ENCODE assay signal across 22 mouse cellular contexts in the genomic region with DNA sequence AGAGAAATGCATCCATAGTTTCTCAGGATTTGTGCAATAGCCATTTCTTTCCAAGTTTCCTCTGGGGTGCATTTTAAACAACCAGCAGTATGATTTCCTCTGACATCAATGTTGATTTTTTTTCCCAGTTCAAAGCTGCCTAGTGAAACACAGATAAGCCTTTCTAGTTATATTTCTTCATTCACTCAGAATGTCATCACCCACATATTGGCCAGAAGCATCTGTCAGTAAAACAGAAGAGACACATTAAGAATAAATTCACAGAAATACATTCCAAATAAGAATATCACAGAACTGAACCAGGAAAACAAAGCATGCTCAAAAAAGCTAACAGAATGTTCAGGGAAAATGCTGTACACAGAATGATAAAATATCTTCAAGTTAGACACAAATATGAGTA.
DNase-seq lines count a peak whose midpoint lies in the region; ATAC-seq and TF ChIP-seq lines count a peak whose summit lies in the region.
"Had no signal": no experiment of that assay in that cellular context is flagged by ENCODE, and none has a peak within 500 bp of the region (broad histone marks: within the 10 kb centered on the region; RNA-seq: fewer than 3 reads in every experiment).

No protein-coding gene starts in this region.

- no peaks in the 10 kb centered on the region for H3K27me3 ChIP-seq in embryonic facial prominence, embryonic 14.5 days (replicated peaks; ENCODE audit: control insufficient read depth, insufficient read depth, low read length)
- no peaks in the 10 kb centered on the region for H3K27me3 ChIP-seq in embryonic facial prominence, embryonic 10.5 days (replicated peaks; ENCODE audit: low read depth, poor library complexity, severe bottlenecking)
- H3K27me3 ChIP-seq in lung, postnatal 0 days (replicated peaks; ENCODE audit: insufficient read depth, low read length) = no peaks in the 10 kb centered on the region
- H3K27me3 ChIP-seq: heart, embryonic 15.5 days; hindbrain, embryonic 13.5 days had no signal

- no peak overlapping the region for H3K4me2 ChIP-seq in embryonic facial prominence, embryonic 14.5 days (ENCODE audit: low read depth, low read length)
- no peak overlapping the region for H3K4me2 ChIP-seq in lung, postnatal 0 days (replicated peaks; ENCODE audit: low read depth, low read length)
- H3K4me2 ChIP-seq: heart, embryonic 11.5 days; heart, embryonic 15.5 days; hindbrain, embryonic 13.5 days had no signal

- TF ChIP-seq POLR2A in lung, adult 2 months (IDR thresholded peaks at IDR 0.05; ENCODE audit: borderline replicate concordance, extremely low read depth, low read depth, low read length) = no peak

- H3K9me3 ChIP-seq in embryonic facial prominence, embryonic 14.5 days (ENCODE audit: control insufficient read depth, low read length) = no peaks in the 10 kb centered on the region
- no peaks in the 10 kb centered on the region for H3K9me3 ChIP-seq in embryonic facial prominence, embryonic 10.5 days
- no peaks in the 10 kb centered on the region for H3K9me3 ChIP-seq in lung, postnatal 0 days (ENCODE audit: low read length)
- H3K9me3 ChIP-seq: G1E; heart, embryonic 15.5 days; hindbrain, embryonic 13.5 days had no signal

- no peak overlapping the region for H3K27ac ChIP-seq in embryonic facial prominence, embryonic 14.5 days (replicated peaks; ENCODE audit: low read depth, low read length)
- no peak overlapping the region for H3K27ac ChIP-seq in embryonic facial prominence, embryonic 10.5 days (replicated peaks)
- H3K27ac ChIP-seq in lung, postnatal 0 days (ENCODE audit: low read length) = no peak overlapping the region
- H3K27ac ChIP-seq: heart, adult 2 months; heart, embryonic 15.5 days; hindbrain, embryonic 13.5 days; hindbrain, postnatal 0 days had no signal

- H3K4me1 ChIP-seq in embryonic facial prominence, embryonic 14.5 days (ENCODE audit: control insufficient read depth, insufficient read depth, low read length) = no peaks in the 10 kb centered on the region
- no peaks in the 10 kb centered on the region for H3K4me1 ChIP-seq in embryonic facial prominence, embryonic 10.5 days
- H3K4me1 ChIP-seq in lung, postnatal 0 days (ENCODE audit: insufficient read depth, low read depth, low read length) = no peaks in the 10 kb centered on the region
- no peaks in the 10 kb centered on the region for H3K4me1 ChIP-seq in lung, adult 2 months (ENCODE audit: control insufficient read depth, insufficient read depth, low read length)
- H3K4me1 ChIP-seq: heart, embryonic 15.5 days; hindbrain, embryonic 13.5 days had no signal

- no peaks in the 10 kb centered on the region for H3K36me3 ChIP-seq in embryonic facial prominence, embryonic 14.5 days (ENCODE audit: control insufficient read depth, insufficient read depth, low read length)
- H3K36me3 ChIP-seq in embryonic facial prominence, embryonic 10.5 days (replicated peaks) = no peaks in the 10 kb centered on the region
- H3K36me3 ChIP-seq in lung, postnatal 0 days (ENCODE audit: insufficient read depth, low read length) = no peaks in the 10 kb centered on the region
- H3K36me3 ChIP-seq: G1E; heart, embryonic 15.5 days; hindbrain, embryonic 13.5 days had no signal

- no peak overlapping the region for H3K4me3 ChIP-seq in embryonic facial prominence, embryonic 14.5 days (ENCODE audit: low read depth, low read length)
- no peak overlapping the region for H3K4me3 ChIP-seq in embryonic facial prominence, embryonic 10.5 days
- no peak overlapping the region for H3K4me3 ChIP-seq in lung, postnatal 0 days (ENCODE audit: low read depth, low read length)
- no peak overlapping the region for H3K4me3 ChIP-seq in lung, adult 2 months (replicated peaks; ENCODE audit: extremely low read depth, low read depth, low read length)
- H3K4me3 ChIP-seq: heart, adult 2 months; heart, embryonic 15.5 days; hindbrain, embryonic 13.5 days had no signal

- no peak for TF ChIP-seq CTCF in lung, postnatal 0 days (IDR thresholded peaks at IDR 0.05)
- no peak for TF ChIP-seq CTCF in lung, adult 2 months (IDR thresholded peaks at IDR 0.05; ENCODE audit: insufficient read depth, low read length)

- peak; percentile 19 for DNase-seq in embryonic facial prominence, embryonic 14.5 days (ENCODE audit: low spot score)
- no peak for DNase-seq in embryonic facial prominence, embryonic 10.5 days (ENCODE audit: low spot score)
- DNase-seq in layer of hippocampus, adult 9-10 months (ENCODE audit: low spot score) = peak; percentile 15
- no peak for DNase-seq in layer of hippocampus, adult 9-11 months
- peak; percentile 5 for DNase-seq in lung, postnatal 0 days (ENCODE audit: low spot score)
- no peak for DNase-seq in lung, adult 2 months
- DNase-seq in cerebellum, postnatal 10 days = no peak
- DNase-seq: adrenal gland, adult 8-10 months; adrenal gland, postnatal 36 days; B cell, adult 2 months; cerebellum, adult 11-12 months; cerebellum, adult 9-10 months; gastrocnemius, postnatal 14 days; heart, adult 2 months; heart, postnatal 14 days had no signal

- no peak for TF ChIP-seq EP300 in lung, postnatal 0 days (IDR thresholded peaks at IDR 0.05)

- no peak overlapping the region for H3K9ac ChIP-seq in embryonic facial prominence, embryonic 14.5 days (ENCODE audit: low read depth, low read length)
- H3K9ac ChIP-seq in lung, postnatal 0 days (replicated peaks; ENCODE audit: low read depth) = no peak overlapping the region
- H3K9ac ChIP-seq: heart, embryonic 15.5 days; hindbrain, embryonic 13.5 days had no signal

- ATAC-seq in embryonic facial prominence, embryonic 14.5 days (ENCODE audit: low read depth) = no peak
- no peak for ATAC-seq in lung, postnatal 0 days
- ATAC-seq: CD4-positive, CD25-positive, alpha-beta regulatory T cell, adult 4 months; forebrain, embryonic 16.5 days; hindbrain, postnatal 0 days had no signal

Comparison
In these comparisons a context has a peak if more than half of its experiments do, and no peak if none do; other contexts are left out.
1. DNase-seq: peak in embryonic facial prominence, embryonic 14.5 days (single experiment), layer of hippocampus, adult 9-10 months (single experiment) and lung, postnatal 0 days (single experiment); none in embryonic facial prominence, embryonic 10.5 days (single experiment), layer of hippocampus, adult 9-11 months (single experiment), lung, adult 2 months (single experiment) and cerebellum, postnatal 10 days (0 of 2).